Mouse (Mus musculus): ENCODE data around the gene Arhgef25.

GRCm38 (mm10) chr10:127160081-127160480 is 29.8 kb downstream of the Arhgef25 start:
- TF ChIP-seq FOSL1 (IDR thresholded peaks at IDR 0.05; ENCODE audit: insufficient read depth, low read length, poor library complexity, severe bottlenecking) (no peak), CTCF (IDR thresholded peaks at IDR 0.05; ENCODE audit: control insufficient read depth, insufficient read depth, insufficient read length) (no peak)
